Mouse (Mus musculus): ENCODE measurements around the gene Tvp23a. TPM values are rescaled to one million over a fixed set of nuclear protein-coding genes. Genes with fewer than 3 reads are reported as not detected.

Gene Tvp23a
- total and polyA plus RNA-seq, 2 experiments from 2014 or later: 1.0 to 1.8 TPM

GRCm38 (mm10) chr16:10482343-10482742, 35.2 kb upstream of the Tvp23a start:
- no peak overlapping the region for H3K27ac ChIP-seq (ENCODE audit: low read depth)
- 44% methylated on average over 4 of the region's 4 CpGs for WGBS
- H3K36me3 ChIP-seq (replicated peaks; ENCODE audit: control insufficient read depth, insufficient read depth, low read length): no peaks in the 10 kb centered on the region
- TF ChIP-seq EP300 (IDR thresholded peaks at IDR 0.05; ENCODE audit: low read depth) (no peak), CTCF (IDR thresholded peaks at IDR 0.05; ENCODE audit: low read depth) (no peak)
- H3K27me3 ChIP-seq (ENCODE audit: control insufficient read depth, insufficient read depth, low read length): 0 out of 2 replicates have a peak, but pooled peaks cover 5% of the 10 kb centered on the region
- H3K4me3 ChIP-seq (ENCODE audit: low read depth, low read length): no peak overlapping the region
- ATAC-seq (ENCODE audit: insufficient read depth, low read depth) (no peak), DNase-seq (ENCODE audit: low spot score) (no peak)
- H3K9me3 ChIP-seq (replicated peaks; ENCODE audit: control insufficient read depth, low read length): no peaks in the 10 kb centered on the region
- H3K9ac ChIP-seq (replicated peaks; ENCODE audit: low read depth, low read length): no peak overlapping the region
- no peak overlapping the region for H3K4me2 ChIP-seq (ENCODE audit: low read depth, low read length)
- no peaks in the 10 kb centered on the region for H3K4me1 ChIP-seq (ENCODE audit: control insufficient read depth, insufficient read depth)

- Histone ChIP-seq H3K4me1 (ENCODE audit: control insufficient read depth, insufficient read depth) (no peaks in the 10 kb centered on the region; the same call in 1 of the 2 replicates), H3K4me3 (ENCODE audit: low read depth, low read length) (no peak within 1 kb of the TSS), H3K9ac (replicated peaks; ENCODE audit: low read depth, low read length) (no peak within 1 kb of the TSS), H3K4me2 (ENCODE audit: low read depth, low read length) (no peak within 1 kb of the TSS), H3K36me3 (replicated peaks; ENCODE audit: control insufficient read depth, insufficient read depth, low read length) (no peaks in the 10 kb centered on the region), H3K27ac (ENCODE audit: low read depth) (no peak within 1 kb of the TSS), H3K27me3 (ENCODE audit: control insufficient read depth, insufficient read depth, low read length) (no peaks in the 10 kb centered on the region), H3K9me3 (replicated peaks; ENCODE audit: control insufficient read depth, low read length) (no peaks in the 10 kb centered on the region)
- no peak for TF ChIP-seq EP300 (IDR thresholded peaks at IDR 0.05; ENCODE audit: low read depth)
- no peak for TF ChIP-seq CTCF (IDR thresholded peaks at IDR 0.05; ENCODE audit: low read depth)
- DNase-seq (ENCODE audit: low spot score): no peak
- ATAC-seq (ENCODE audit: insufficient read depth, low read depth): no peak
- WGBS: 59% methylated on average over 5 of the region's 5 CpGs
These were observed 32.7 kb upstream of the Tvp23a start, which contains the start of gene Ciita for GRCm38 (mm10) chr16:10479857-10480256. Ciita (plus strand) TSS chr16:10480059.

DNA sequence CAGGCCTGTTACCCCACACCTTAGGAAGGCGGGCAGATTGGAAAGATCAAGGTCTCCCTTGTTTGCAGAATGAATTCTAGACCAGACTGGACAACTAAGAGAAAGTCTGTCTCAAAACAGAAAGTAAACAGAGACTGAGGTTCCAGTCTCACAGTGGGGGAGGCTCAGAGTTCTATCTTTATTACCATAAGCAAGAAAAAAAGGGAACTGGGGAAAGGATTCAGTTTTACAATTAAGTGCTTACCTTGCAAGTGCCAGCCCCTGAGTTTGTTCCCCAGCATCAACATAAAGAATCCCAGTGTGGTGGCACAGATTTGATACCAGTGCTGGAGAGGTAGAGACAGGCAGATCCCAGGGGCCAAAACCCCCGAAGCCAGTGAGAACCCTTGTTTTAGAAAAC, 28.8 kb upstream of the Tvp23a start:
- H3K9me3 ChIP-seq (replicated peaks; ENCODE audit: control insufficient read depth, low read length): no peaks in the 10 kb centered on the region
- WGBS: 62% methylated on average over 2 of the region's 2 CpGs
- H3K4me1 ChIP-seq (ENCODE audit: control insufficient read depth, insufficient read depth): no peaks in the 10 kb centered on the region; the same call in 1 of the 2 replicates
- TF ChIP-seq EP300 (IDR thresholded peaks at IDR 0.05; ENCODE audit: low read depth): no peak
- no peak for TF ChIP-seq CTCF (IDR thresholded peaks at IDR 0.05; ENCODE audit: low read depth)
- no peak for DNase-seq (ENCODE audit: low spot score)
- H3K4me2 ChIP-seq (ENCODE audit: low read depth, low read length): no peak overlapping the region
- H3K27ac ChIP-seq (ENCODE audit: low read depth): no peak overlapping the region
- H3K36me3 ChIP-seq (replicated peaks; ENCODE audit: control insufficient read depth, insufficient read depth, low read length): no peaks in the 10 kb centered on the region
- H3K27me3 ChIP-seq (ENCODE audit: control insufficient read depth, insufficient read depth, low read length): no peaks in the 10 kb centered on the region
- no peak overlapping the region for H3K4me3 ChIP-seq (ENCODE audit: low read depth, low read length)
- no peak for ATAC-seq (ENCODE audit: insufficient read depth, low read depth)
- H3K9ac ChIP-seq (replicated peaks; ENCODE audit: low read depth, low read length): no peak overlapping the region

- Histone ChIP-seq H3K4me2 (ENCODE audit: low read depth, low read length) (no peak overlapping the region), H3K27me3 (ENCODE audit: control insufficient read depth, insufficient read depth, low read length) (no peaks in the 10 kb centered on the region), H3K9ac (replicated peaks; ENCODE audit: low read depth, low read length) (no peak overlapping the region), H3K27ac (ENCODE audit: low read depth) (no peak overlapping the region), H3K4me1 (ENCODE audit: control insufficient read depth, insufficient read depth) (no peaks in the 10 kb centered on the region; the same call in 1 of the 2 replicates), H3K36me3 (replicated peaks; ENCODE audit: control insufficient read depth, insufficient read depth, low read length) (no peaks in the 10 kb centered on the region), H3K4me3 (ENCODE audit: low read depth, low read length) (no peak overlapping the region), H3K9me3 (replicated peaks; ENCODE audit: control insufficient read depth, low read length) (no peaks in the 10 kb centered on the region)
- TF ChIP-seq CTCF (IDR thresholded peaks at IDR 0.05; ENCODE audit: low read depth) (no peak), EP300 (IDR thresholded peaks at IDR 0.05; ENCODE audit: low read depth) (no peak)
- DNase-seq (ENCODE audit: low spot score) (no peak), ATAC-seq (ENCODE audit: insufficient read depth, low read depth) (no peak)
- WGBS: 48% methylated on average over 3 of the region's 3 CpGs
These were observed 27.8 kb upstream of the Tvp23a start for GRCm38 (mm10) chr16:10474956-10475355.

- H3K9ac ChIP-seq (replicated peaks; ENCODE audit: low read depth, low read length): no peak overlapping the region
- no peak for TF ChIP-seq CTCF (IDR thresholded peaks at IDR 0.05; ENCODE audit: low read depth)
- no peaks in the 10 kb centered on the region for H3K36me3 ChIP-seq (replicated peaks; ENCODE audit: control insufficient read depth, insufficient read depth, low read length)
- H3K27ac ChIP-seq (ENCODE audit: low read depth): no peak overlapping the region
- 88% methylated on average over 3 of the region's 3 CpGs for WGBS
- DNase-seq (ENCODE audit: low spot score) (no peak), ATAC-seq (ENCODE audit: insufficient read depth, low read depth) (no peak)
- no peaks in the 10 kb centered on the region; the same call in 1 of the 2 replicates for H3K4me1 ChIP-seq (ENCODE audit: control insufficient read depth, insufficient read depth)
- H3K27me3 ChIP-seq (ENCODE audit: control insufficient read depth, insufficient read depth, low read length): no peaks in the 10 kb centered on the region
- H3K9me3 ChIP-seq (replicated peaks; ENCODE audit: control insufficient read depth, low read length): no peaks in the 10 kb centered on the region
- H3K4me2 ChIP-seq (ENCODE audit: low read depth, low read length): no peak overlapping the region
- H3K4me3 ChIP-seq (ENCODE audit: low read depth, low read length): no peak overlapping the region
These were observed 24.8 kb upstream of the Tvp23a start for GRCm38 (mm10) chr16:10471950-10472349.

- Histone ChIP-seq H3K27me3 (ENCODE audit: control insufficient read depth, insufficient read depth, low read length) (no peaks in the 10 kb centered on the region), H3K36me3 (replicated peaks; ENCODE audit: control insufficient read depth, insufficient read depth, low read length) (no peaks in the 10 kb centered on the region), H3K4me3 (ENCODE audit: low read depth, low read length) (no peak overlapping the region), H3K4me2 (ENCODE audit: low read depth, low read length) (no peak overlapping the region), H3K9ac (replicated peaks; ENCODE audit: low read depth, low read length) (no peak overlapping the region), H3K4me1 (ENCODE audit: control insufficient read depth, insufficient read depth) (no peaks in the 10 kb centered on the region), H3K9me3 (replicated peaks; ENCODE audit: control insufficient read depth, low read length) (no peaks in the 10 kb centered on the region), H3K27ac (ENCODE audit: low read depth) (no peak overlapping the region)
- TF ChIP-seq CTCF (IDR thresholded peaks at IDR 0.05; ENCODE audit: low read depth): no peak
- TF ChIP-seq EP300 (IDR thresholded peaks at IDR 0.05; ENCODE audit: low read depth): no peak
- ATAC-seq (ENCODE audit: insufficient read depth, low read depth) (no peak), DNase-seq (ENCODE audit: low spot score) (no peak)
- WGBS: 74% methylated on average over 1 of the region's 1 CpGs
These were observed 21.0 kb upstream of the Tvp23a start for GRCm38 (mm10) chr16:10468201-10468600.
